Mouse (Mus musculus): ENCODE results near the gene Btrc. TPM values are rescaled to one million over a fixed set of nuclear protein-coding genes. Genes with fewer than 3 reads are reported as not detected.
"Not testable (repeated sequence)": the region's sequence is repeated elsewhere in the genome, so short reads cannot be mapped to it uniquely, and the experiment has no call there.

Btrc gene
- polyA plus RNA-seq, 1 experiment from 2014 or later: 29.5 TPM

- Histone ChIP-seq H3K9ac (ENCODE audit: low read depth, low read length) (no peak overlapping the region), H3K9me3 (replicated peaks; ENCODE audit: low read length) (no peaks in the 10 kb centered on the region), H3K36me3 (ENCODE audit: insufficient read depth, low read length) (no peaks in the 10 kb centered on the region), H3K27ac (no peak overlapping the region), H3K27me3 (ENCODE audit: insufficient read depth, low read length) (no peaks in the 10 kb centered on the region), H3K4me1 (replicated peaks; ENCODE audit: insufficient read depth, low read length) (no peaks in the 10 kb centered on the region; the same call in 1 of the 2 replicates), H3K4me3 (replicated peaks; ENCODE audit: low read depth, low read length) (no peak overlapping the region), H3K4me2 (ENCODE audit: low read length) (no peak overlapping the region)
- WGBS: 75% methylated on average over 3 of the region's 3 CpGs
- ATAC-seq (replicated peaks; ENCODE audit: low FRiP score, low read depth): no peak
- no peak for DNase-seq (ENCODE audit: low spot score)
- no peak for TF ChIP-seq CTCF (IDR thresholded peaks at IDR 0.05; ENCODE audit: low read depth)
These were observed 68.8 kb downstream of the Btrc start for GRCm38 (mm10) chr19:45432351-45432750.

DNA sequence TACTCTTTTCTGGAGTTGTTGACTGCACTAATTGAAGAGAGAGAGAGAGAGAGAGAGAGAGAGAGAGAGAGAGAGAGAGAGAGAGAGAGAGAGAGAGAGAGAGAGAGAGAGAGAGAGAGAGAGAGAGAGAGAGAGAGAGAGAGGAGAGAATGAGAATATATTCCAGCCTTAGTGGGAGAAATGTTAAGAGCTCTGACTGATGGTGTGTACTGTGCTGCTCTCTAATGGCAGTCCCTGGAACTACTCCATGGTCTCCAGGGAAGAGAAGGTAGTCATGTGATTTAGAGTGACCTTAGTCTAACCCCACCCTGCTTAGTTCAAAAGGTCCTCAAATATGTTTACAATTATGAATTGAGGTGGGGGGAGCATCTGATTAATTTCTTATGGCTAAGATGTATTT is 72.5 kb downstream of the Btrc start:
- not testable (repeated sequence) for H3K4me1 ChIP-seq (replicated peaks; ENCODE audit: insufficient read depth, low read length); H3K27me3 ChIP-seq (ENCODE audit: insufficient read depth, low read length); H3K9ac ChIP-seq (ENCODE audit: low read depth, low read length); H3K4me2 ChIP-seq (ENCODE audit: low read length); H3K9me3 ChIP-seq (replicated peaks; ENCODE audit: low read length); H3K36me3 ChIP-seq (ENCODE audit: insufficient read depth, low read length); H3K27ac ChIP-seq; ATAC-seq (replicated peaks; ENCODE audit: low FRiP score, low read depth); H3K4me3 ChIP-seq (replicated peaks; ENCODE audit: low read depth, low read length)
- peak; percentile 88 for DNase-seq (ENCODE audit: low spot score)
- TF ChIP-seq CTCF (IDR thresholded peaks at IDR 0.05; ENCODE audit: low read depth): peak; percentile 91

DNA sequence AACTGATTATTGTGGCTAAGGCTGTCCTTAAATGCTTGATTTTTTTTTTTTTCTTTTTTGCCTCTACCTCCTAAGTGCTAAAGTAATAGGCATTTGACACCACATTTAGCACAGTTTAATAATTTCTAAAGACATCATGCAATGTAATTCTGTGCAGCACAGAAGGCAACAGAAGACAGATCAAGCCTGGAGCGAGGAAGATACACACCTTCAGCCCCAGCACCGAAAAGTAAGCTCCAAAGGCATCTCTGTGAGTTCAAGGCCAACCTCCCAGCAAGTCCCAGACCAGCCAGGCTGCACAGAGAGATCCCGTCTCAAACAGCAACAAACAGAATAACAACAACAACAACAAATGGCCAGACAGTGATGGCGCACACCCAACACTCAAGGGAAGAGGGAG is 73.6 kb downstream of the Btrc start:
- H3K4me2 ChIP-seq (ENCODE audit: low read length): no peak overlapping the region
- H3K27ac ChIP-seq: no peak overlapping the region
- no peak overlapping the region for H3K4me3 ChIP-seq (replicated peaks; ENCODE audit: low read depth, low read length)
- H3K27me3 ChIP-seq (ENCODE audit: insufficient read depth, low read length): no peaks in the 10 kb centered on the region
- no peaks in the 10 kb centered on the region for H3K4me1 ChIP-seq (replicated peaks; ENCODE audit: insufficient read depth, low read length)
- H3K9me3 ChIP-seq (replicated peaks; ENCODE audit: low read length): no peaks in the 10 kb centered on the region
- ATAC-seq (replicated peaks; ENCODE audit: low FRiP score, low read depth) (no peak), DNase-seq (ENCODE audit: low spot score) (no peak)
- H3K36me3 ChIP-seq (ENCODE audit: insufficient read depth, low read length): no peaks in the 10 kb centered on the region
- WGBS: 84% methylated on average over 4 of the region's 4 CpGs
- no peak for TF ChIP-seq CTCF (IDR thresholded peaks at IDR 0.05; ENCODE audit: low read depth)
- H3K9ac ChIP-seq (ENCODE audit: low read depth, low read length): no peak overlapping the region

GRCm38 (mm10) chr19:45438191-45438590 is 74.7 kb downstream of the Btrc start:
- ATAC-seq (replicated peaks; ENCODE audit: low FRiP score, low read depth) (no peak), DNase-seq (ENCODE audit: low spot score) (no peak)
- TF ChIP-seq CTCF (IDR thresholded peaks at IDR 0.05; ENCODE audit: low read depth): no peak
- WGBS: 89% methylated on average over 5 of the region's 5 CpGs
- no peak overlapping the region for H3K4me2 ChIP-seq (ENCODE audit: low read length)
- no peak overlapping the region for H3K9ac ChIP-seq (ENCODE audit: low read depth, low read length)
- no peak overlapping the region for H3K4me3 ChIP-seq (replicated peaks; ENCODE audit: low read depth, low read length)
- no peaks in the 10 kb centered on the region for H3K27me3 ChIP-seq (ENCODE audit: insufficient read depth, low read length)
- H3K27ac ChIP-seq: no peak overlapping the region
- no peaks in the 10 kb centered on the region for H3K36me3 ChIP-seq (ENCODE audit: insufficient read depth, low read length)
- no peaks in the 10 kb centered on the region for H3K4me1 ChIP-seq (replicated peaks; ENCODE audit: insufficient read depth, low read length)
- H3K9me3 ChIP-seq (replicated peaks; ENCODE audit: low read length): no peaks in the 10 kb centered on the region

- Histone ChIP-seq H3K27me3 (ENCODE audit: insufficient read depth, low read length) (no peaks in the 10 kb centered on the region), H3K4me3 (replicated peaks; ENCODE audit: low read depth, low read length) (no peak overlapping the region), H3K9ac (ENCODE audit: low read depth, low read length) (no peak overlapping the region), H3K36me3 (ENCODE audit: insufficient read depth, low read length) (no peaks in the 10 kb centered on the region), H3K9me3 (replicated peaks; ENCODE audit: low read length) (no peaks in the 10 kb centered on the region), H3K4me2 (ENCODE audit: low read length) (no peak overlapping the region), H3K4me1 (replicated peaks; ENCODE audit: insufficient read depth, low read length) (no peaks in the 10 kb centered on the region), H3K27ac (no peak overlapping the region)
- peak; percentile 58 for TF ChIP-seq CTCF (IDR thresholded peaks at IDR 0.05; ENCODE audit: low read depth)
- ATAC-seq (replicated peaks; ENCODE audit: low FRiP score, low read depth): no peak
- WGBS: 62% methylated on average over 6 of the region's 6 CpGs
- no peak for DNase-seq (ENCODE audit: low spot score)
These were observed 75.7 kb downstream of the Btrc start for GRCm38 (mm10) chr19:45438928-45439846.

GRCm38 (mm10) chr19:45440554-45441175 is 77.1 kb downstream of the Btrc start:
- DNase-seq (ENCODE audit: low spot score) (no peak), ATAC-seq (replicated peaks; ENCODE audit: low FRiP score, low read depth) (no peak)
- Histone ChIP-seq H3K4me1 (replicated peaks; ENCODE audit: insufficient read depth, low read length) (no peaks in the 10 kb centered on the region), H3K27ac (no peak overlapping the region), H3K9me3 (replicated peaks; ENCODE audit: low read length) (no peaks in the 10 kb centered on the region), H3K36me3 (ENCODE audit: insufficient read depth, low read length) (no peaks in the 10 kb centered on the region), H3K27me3 (ENCODE audit: insufficient read depth, low read length) (no peaks in the 10 kb centered on the region), H3K4me2 (ENCODE audit: low read length) (no peak overlapping the region), H3K9ac (ENCODE audit: low read depth, low read length) (no peak overlapping the region), H3K4me3 (replicated peaks; ENCODE audit: low read depth, low read length) (no peak overlapping the region)
- TF ChIP-seq CTCF (IDR thresholded peaks at IDR 0.05; ENCODE audit: low read depth): no peak
- WGBS: 53% methylated on average over 10 of the region's 10 CpGs
